Mouse (Mus musculus): ENCODE measurements around the gene Frmd3.
"Not testable (repeated sequence)": the region's sequence is repeated elsewhere in the genome, so short reads cannot be mapped to it uniquely, and the experiment has no call there.

The Frmd3 gene

GRCm38 (mm10) chr4:74013211-74014047 is at the start of gene Frmd3:
TSS of gene Frmd3 (plus strand) at chr4:74013442.
- DNase-seq (ENCODE audit: low spot score), result peak; percentile 37

GRCm38 (mm10) chr4:73980454-73980853 is 32.8 kb upstream of the Frmd3 start:
- no peak for DNase-seq (ENCODE audit: low spot score)

GRCm38 (mm10) chr4:74012277-74012676 is 965 bp upstream of the Frmd3 start:
- DNase-seq (ENCODE audit: low spot score), result no peak

- no peak for DNase-seq (ENCODE audit: low spot score)
Observed at GRCm38 (mm10) chr4:74012700-74013099, 542 bp upstream of the Frmd3 start.

GRCm38 (mm10) chr4:74014048-74014500 is 832 bp downstream of the Frmd3 start:
- DNase-seq (ENCODE audit: low spot score), result no peak

GRCm38 (mm10) chr4:74020084-74020483 is 6.8 kb downstream of the Frmd3 start:
- no peak for DNase-seq (ENCODE audit: low spot score)

GRCm38 (mm10) chr4:74043226-74043625 is 30.0 kb downstream of the Frmd3 start:
- no peak for DNase-seq (ENCODE audit: low spot score)

GRCm38 (mm10) chr4:74051692-74052091 is 38.5 kb downstream of the Frmd3 start:
- DNase-seq (ENCODE audit: low spot score), result no peak

- DNase-seq (ENCODE audit: low spot score), result no peak
Observed at GRCm38 (mm10) chr4:74076727-74077126, 63.5 kb downstream of the Frmd3 start.

- no peak for DNase-seq (ENCODE audit: low spot score)
Observed at GRCm38 (mm10) chr4:74110816-74111215, 97.6 kb downstream of the Frmd3 start.

- DNase-seq (ENCODE audit: low spot score), result no peak
Observed at GRCm38 (mm10) chr4:74191528-74191927, 178.3 kb downstream of the Frmd3 start.

- no peak for DNase-seq (ENCODE audit: low spot score)
Observed at GRCm38 (mm10) chr4:74201281-74201811, 188.1 kb downstream of the Frmd3 start.

GRCm38 (mm10) chr4:74221780-74222179 is 208.5 kb downstream of the Frmd3 start:
- not testable (repeated sequence) for DNase-seq (ENCODE audit: low spot score)

GRCm38 (mm10) chr4:74222360-74222759 is 209.1 kb downstream of the Frmd3 start:
- no peak for DNase-seq (ENCODE audit: low spot score)

GRCm38 (mm10) chr4:74224210-74224609 is 211.0 kb downstream of the Frmd3 start:
- no peak for DNase-seq (ENCODE audit: low spot score)

GRCm38 (mm10) chr4:74230994-74231393 is 217.8 kb downstream of the Frmd3 start:
- no peak for DNase-seq (ENCODE audit: low spot score)

GRCm38 (mm10) chr4:74231405-74231804 is 218.2 kb downstream of the Frmd3 start:
- no peak for DNase-seq (ENCODE audit: low spot score)

GRCm38 (mm10) chr4:74233534-74233933 is 220.3 kb downstream of the Frmd3 start:
- no peak for DNase-seq (ENCODE audit: low spot score)

- no peak for DNase-seq (ENCODE audit: low spot score)
Observed at GRCm38 (mm10) chr4:74242176-74242575, 228.9 kb downstream of the Frmd3 start, which contains the start of gene Kdm4c. TSS of gene Kdm4c (plus strand) at chr4:74242497.
